Mouse (Mus musculus) liver, embryonic 13.5 days (tissue): ENCODE data around the gene C5ar1. TPM values are rescaled to one million over a fixed set of nuclear protein-coding genes. Genes with fewer than 3 reads are reported as not detected.
"Not testable (repeated sequence)": the region's sequence is repeated elsewhere in the genome, so short reads cannot be mapped to it uniquely, and the experiment has no call there.

Source experiments
- ATAC-seq: fragments of 200-750 bp; cut with Nextera tagmentation; 2 replicates; pipeline ENCODE4 v1.8.0; 2017; ENCODE audit warnings: low read depth, mild to moderate bottlenecking, moderate number of reproducible peaks, moderate library complexity
- DNase-seq: peaks from one replicate; pipeline ENCODE4 v3.0.0; 2022
- H3K27ac ChIP-seq: fragments of 300-500 bp; sonication (generic); 2 replicates; pipeline ENCODE4 v1.5.1; 2015; ENCODE audit warnings: moderate library complexity, mild to moderate bottlenecking, inconsistent platforms
- H3K27me3 ChIP-seq: fragments of 300-500 bp; sonication (generic); 2 replicates; pipeline ENCODE4 v1.6.1; 2015; ENCODE audit warnings: mild to moderate bottlenecking, inconsistent platforms
- H3K36me3 ChIP-seq: fragments of 300-500 bp; sonication (generic); 2 replicates; pipeline ENCODE4 v1.6.1; 2015; ENCODE audit warnings: mild to moderate bottlenecking, inconsistent platforms
- H3K4me1 ChIP-seq: fragments of 300-500 bp; sonication (generic); replicated peaks from 2 replicates; pipeline ENCODE4 v1.6.1; 2015; ENCODE audit warnings: inconsistent platforms
- H3K4me2 ChIP-seq: fragments of 300-500 bp; sonication (generic); 2 replicates; pipeline ENCODE4 v1.6.1; 2015; ENCODE audit warnings: inconsistent platforms, mild to moderate bottlenecking, moderate library complexity
- H3K4me3 ChIP-seq: fragments of 300-500 bp; sonication (generic); replicated peaks from 2 replicates; pipeline ENCODE4 v1.5.1; 2015; ENCODE audit warnings: mild to moderate bottlenecking, inconsistent platforms
- H3K9ac ChIP-seq: fragments of 300-500 bp; sonication (generic); 2 replicates; pipeline ENCODE4 v1.6.1; 2015; ENCODE audit warnings: mild to moderate bottlenecking, inconsistent platforms
- H3K9me3 ChIP-seq: fragments of 300-500 bp; sonication (generic); replicated peaks from 2 replicates; pipeline ENCODE4 v1.6.1; 2016; ENCODE audit warnings: inconsistent platforms
- WGBS: fragments of 180-500 bp; shearing (Covaris S2); methylation state at CpG from one replicate; pipeline ENCODE4 v1.1.7; 2015; ENCODE audit not compliant: insufficient replicate concordance; 5-methylcytosine and 5-hydroxymethylcytosine counted together
- polyA plus RNA-seq: library from polyadenylated mRNA; unstranded; fragments of >200 nt; fragmentation: Nextera tagmentation; extraction: Ambion mirVana; gene quantifications from 2 replicates; pipeline ENCODE4 v1.2.1, GENCODE M21; 2015

The C5ar1 gene
- polyA plus RNA-seq, 1 experiment from 2014 or later = 1.4 TPM

DNA sequence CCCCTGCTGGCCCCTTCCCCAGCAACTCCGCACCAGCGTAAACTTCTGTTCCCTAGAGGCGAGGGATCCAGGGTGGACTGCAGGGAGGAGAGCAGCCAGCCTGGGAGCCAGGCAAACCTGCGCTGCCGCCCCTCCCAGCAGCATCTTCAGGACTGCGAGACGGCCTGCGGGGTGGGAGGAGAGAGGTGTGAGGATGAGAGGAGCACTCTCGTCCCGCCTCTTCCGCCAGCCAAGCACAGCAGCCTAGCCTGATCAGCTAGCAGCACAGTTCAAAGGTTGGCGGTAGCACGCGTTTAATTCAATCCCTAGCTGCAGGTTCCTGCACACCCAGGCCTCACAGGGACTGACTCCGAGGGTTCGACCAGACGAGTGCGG, 14.4 kb upstream of the C5ar1 start:
- Histone ChIP-seq H3K27ac (peak overlapping the region; percentile 98), H3K36me3 (peaks cover 42% of the 10 kb centered on the region), H3K9ac (peak overlapping the region; percentile 93), H3K4me1 (peaks cover 70% of the 10 kb centered on the region), H3K4me3 (peak overlapping the region; percentile 84), H3K27me3 (no peaks in the 10 kb centered on the region), H3K4me2 (peak overlapping the region; percentile 100), H3K9me3 (no peaks in the 10 kb centered on the region)
- WGBS = under 1% methylated on average over 18 of the region's 18 CpGs
- peak; percentile 85 for ATAC-seq
- peak; percentile 82 for DNase-seq

DNA sequence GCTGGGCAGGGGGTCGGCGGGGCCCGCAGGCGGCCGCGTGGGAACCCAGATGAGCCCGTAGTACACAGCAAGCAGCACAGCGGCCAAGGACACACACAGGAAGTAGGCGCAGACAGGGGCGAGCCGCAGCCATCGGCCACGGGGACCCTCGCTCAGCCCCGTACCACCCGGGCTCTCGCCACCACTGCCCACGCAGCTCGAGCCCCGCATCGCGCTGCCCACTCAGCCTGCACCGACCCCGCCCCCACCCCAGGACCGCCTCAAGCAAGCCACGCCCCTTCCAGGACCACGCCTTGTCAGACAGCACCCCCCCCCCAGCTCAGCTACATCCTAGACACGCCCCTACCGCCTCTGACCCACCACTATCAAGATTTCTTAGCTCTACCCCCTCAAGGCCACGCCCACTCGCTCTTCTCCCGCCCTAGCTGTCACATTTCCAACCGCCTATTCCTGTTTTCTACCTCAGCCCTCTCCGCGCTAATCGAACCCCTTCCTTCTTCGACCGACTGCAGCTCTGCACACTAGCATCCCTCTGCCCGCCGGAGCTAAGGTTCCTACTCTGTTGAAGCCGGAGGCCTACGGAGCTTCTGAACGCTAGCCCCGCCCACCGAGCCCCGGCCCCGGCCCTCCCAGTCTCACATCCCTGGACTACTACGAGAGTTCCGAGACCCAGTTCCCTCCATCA, 13.9 kb upstream of the C5ar1 start, which contains the start of gene Inafm1:
Gene Inafm1 (minus strand): TSS at position 537 of the 685 bp plus-strand sequence.
- 2% methylated on average over 41 of the region's 49 CpGs for WGBS
- Histone ChIP-seq H3K27ac (peak within 1 kb of the TSS; percentile 98), H3K36me3 (peaks cover 37% of the 10 kb centered on the region), H3K4me3 (peak within 1 kb of the TSS; percentile 84), H3K9ac (peak within 1 kb of the TSS; percentile 93), H3K4me1 (peaks cover 70% of the 10 kb centered on the region), H3K27me3 (no peaks in the 10 kb centered on the region), H3K4me2 (peak within 1 kb of the TSS; percentile 100), H3K9me3 (no peaks in the 10 kb centered on the region)
- ATAC-seq = peak; percentile 69
- peak; percentile 86 for DNase-seq

DNA sequence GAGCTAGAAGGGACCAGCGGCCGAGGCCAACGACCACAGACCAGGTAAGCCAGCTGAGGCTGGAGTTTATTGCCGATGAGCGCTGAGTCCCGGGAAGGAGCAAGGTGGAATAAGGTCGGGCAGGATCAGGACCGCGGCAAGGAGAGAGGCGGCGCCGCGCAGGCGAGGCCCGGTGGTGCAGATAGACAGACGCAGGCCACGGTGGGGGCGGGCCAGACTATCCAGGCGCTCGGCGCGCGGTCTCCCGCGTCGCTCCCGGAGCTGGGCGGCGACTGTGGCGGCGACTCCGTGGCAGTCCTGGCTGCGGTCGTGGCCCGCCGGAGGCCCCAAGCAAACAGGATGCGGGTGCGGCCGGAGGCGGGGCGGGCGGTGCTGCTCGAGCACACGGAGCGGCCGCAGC, 13.3 kb upstream of the C5ar1 start:
- Histone ChIP-seq H3K27me3 (no peaks in the 10 kb centered on the region), H3K4me1 (peaks cover 70% of the 10 kb centered on the region), H3K9ac (peak overlapping the region; percentile 93), H3K4me3 (peak overlapping the region; percentile 84), H3K9me3 (no peaks in the 10 kb centered on the region), H3K4me2 (peak overlapping the region; percentile 100), H3K27ac (peak overlapping the region; percentile 98), H3K36me3 (peaks cover 31% of the 10 kb centered on the region)
- peak; percentile 87 for DNase-seq
- ATAC-seq = peak; percentile 79
- under 1% methylated on average over 46 of the region's 46 CpGs for WGBS

DNA sequence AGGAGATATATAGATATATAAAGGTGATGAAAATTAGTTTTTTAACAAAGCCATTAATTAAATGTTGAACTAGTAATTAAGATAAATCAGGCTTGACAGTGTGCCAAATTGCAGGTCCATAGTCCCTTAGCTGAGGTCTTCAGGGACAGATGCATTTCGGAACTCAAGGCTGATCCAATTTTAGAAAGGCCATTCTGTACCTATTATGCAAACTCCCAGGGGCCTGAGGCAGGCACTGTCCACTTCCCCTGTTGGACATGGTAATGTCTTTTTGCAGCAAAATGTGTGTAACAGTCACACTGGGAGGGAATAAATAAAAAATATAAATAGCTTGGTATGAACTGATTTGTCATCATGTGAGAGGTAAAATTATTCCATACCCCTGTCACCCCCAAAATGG, 11.8 kb upstream of the C5ar1 start:
- Histone ChIP-seq H3K27ac (no peak overlapping the region), H3K4me1 (peaks cover 58% of the 10 kb centered on the region), H3K27me3 (no peaks in the 10 kb centered on the region), H3K9ac (peak overlapping the region; percentile 93; the same call in 1 of the 2 replicates), H3K9me3 (no peaks in the 10 kb centered on the region), H3K36me3 (peaks cover 16% of the 10 kb centered on the region), H3K4me3 (no peak overlapping the region), H3K4me2 (no peak overlapping the region; the same call in 1 of the 2 replicates)
- no peak for ATAC-seq
- DNase-seq = no peak
- WGBS = 80% methylated on average over 1 of the region's 1 CpGs

DNA sequence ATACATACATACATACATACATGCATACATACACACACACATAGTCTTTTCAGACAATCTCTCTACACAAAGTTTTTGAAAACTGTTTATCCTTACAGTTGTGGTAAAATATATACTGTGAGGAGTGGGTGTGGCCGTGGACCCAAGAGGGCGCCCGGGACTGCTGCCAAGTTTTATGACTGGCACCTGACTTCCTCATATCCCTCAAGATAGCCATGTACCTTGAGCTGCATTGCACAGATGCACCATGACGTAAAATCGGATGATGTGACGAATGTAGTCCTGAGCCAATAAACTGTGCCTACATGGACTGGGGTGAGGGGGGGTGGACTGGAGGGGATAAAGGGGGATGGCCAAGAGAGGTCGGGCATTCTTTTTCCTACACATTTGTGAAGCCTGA, 7.3 kb upstream of the C5ar1 start:
- H3K36me3 ChIP-seq, H3K27me3 ChIP-seq, DNase-seq, H3K9ac ChIP-seq, ATAC-seq, H3K9me3 ChIP-seq, H3K4me2 ChIP-seq, H3K27ac ChIP-seq, H3K4me3 ChIP-seq: not testable (repeated sequence)
- peaks cover 17% of the 10 kb centered on the region for H3K4me1 ChIP-seq
- WGBS = 63% methylated on average over 7 of the region's 7 CpGs

DNA sequence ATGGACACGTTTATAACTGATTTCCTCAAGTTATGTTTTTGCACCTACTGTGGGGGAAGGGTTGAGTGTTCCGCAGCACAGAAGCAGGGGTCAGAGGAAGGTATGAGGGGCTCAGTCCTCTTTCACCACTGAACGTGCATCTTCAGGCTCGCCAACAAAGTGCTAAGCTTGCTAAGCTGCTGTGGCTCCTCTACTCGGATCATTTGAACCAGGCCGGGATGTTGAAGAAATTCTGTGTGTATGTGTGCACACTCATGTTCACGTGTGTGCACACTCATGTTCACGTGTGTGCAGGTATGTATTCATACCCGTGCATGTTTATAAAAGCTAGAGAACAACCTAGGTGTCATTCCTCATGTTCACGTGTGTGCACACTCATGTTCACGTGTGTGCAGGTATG, 6.5 kb upstream of the C5ar1 start:
- no peak overlapping the region for H3K4me2 ChIP-seq
- WGBS = 76% methylated on average over 11 of the region's 11 CpGs
- ATAC-seq = no peak

DNA sequence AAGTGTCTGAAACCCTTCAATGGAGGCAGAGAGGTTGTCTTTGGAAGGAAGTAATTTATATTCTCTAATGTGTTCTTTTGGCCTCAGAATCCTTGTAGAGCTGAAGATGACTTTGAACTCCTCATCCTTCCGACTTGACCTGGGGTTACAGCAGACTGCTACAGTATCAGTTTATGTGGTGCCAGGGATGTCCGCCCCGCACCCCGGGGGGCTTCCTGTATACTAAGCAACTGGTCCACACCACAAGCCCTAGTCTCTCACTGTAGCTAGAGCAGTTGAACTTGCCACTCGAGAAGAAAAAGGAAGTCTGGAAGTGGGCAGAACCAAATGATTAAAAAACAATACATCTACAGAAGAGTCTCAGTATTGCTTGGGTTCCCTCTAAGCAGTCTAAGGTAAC, 4.5 kb upstream of the C5ar1 start:
- ATAC-seq (no peak), DNase-seq (no peak)
- Histone ChIP-seq H3K4me1 (no peaks in the 10 kb centered on the region), H3K9me3 (no peaks in the 10 kb centered on the region), H3K9ac (no peak overlapping the region), H3K4me2 (no peak overlapping the region), H3K4me3 (no peak overlapping the region), H3K27me3 (no peaks in the 10 kb centered on the region), H3K36me3 (no peaks in the 10 kb centered on the region), H3K27ac (no peak overlapping the region)
- 44% methylated on average over 5 of the region's 5 CpGs for WGBS

More for the DNA sequence above, 6.5 kb upstream of the C5ar1 start:
- Histone ChIP-seq H3K9me3 (no peaks in the 10 kb centered on the region), H3K27ac (no peak overlapping the region), H3K36me3 (peaks cover 4% of the 10 kb centered on the region; the same call in 1 of the 2 replicates), H3K9ac (no peak overlapping the region), H3K4me3 (no peak overlapping the region), H3K4me1 (peaks cover 13% of the 10 kb centered on the region), H3K27me3 (no peaks in the 10 kb centered on the region)
- DNase-seq = no peak

DNA sequence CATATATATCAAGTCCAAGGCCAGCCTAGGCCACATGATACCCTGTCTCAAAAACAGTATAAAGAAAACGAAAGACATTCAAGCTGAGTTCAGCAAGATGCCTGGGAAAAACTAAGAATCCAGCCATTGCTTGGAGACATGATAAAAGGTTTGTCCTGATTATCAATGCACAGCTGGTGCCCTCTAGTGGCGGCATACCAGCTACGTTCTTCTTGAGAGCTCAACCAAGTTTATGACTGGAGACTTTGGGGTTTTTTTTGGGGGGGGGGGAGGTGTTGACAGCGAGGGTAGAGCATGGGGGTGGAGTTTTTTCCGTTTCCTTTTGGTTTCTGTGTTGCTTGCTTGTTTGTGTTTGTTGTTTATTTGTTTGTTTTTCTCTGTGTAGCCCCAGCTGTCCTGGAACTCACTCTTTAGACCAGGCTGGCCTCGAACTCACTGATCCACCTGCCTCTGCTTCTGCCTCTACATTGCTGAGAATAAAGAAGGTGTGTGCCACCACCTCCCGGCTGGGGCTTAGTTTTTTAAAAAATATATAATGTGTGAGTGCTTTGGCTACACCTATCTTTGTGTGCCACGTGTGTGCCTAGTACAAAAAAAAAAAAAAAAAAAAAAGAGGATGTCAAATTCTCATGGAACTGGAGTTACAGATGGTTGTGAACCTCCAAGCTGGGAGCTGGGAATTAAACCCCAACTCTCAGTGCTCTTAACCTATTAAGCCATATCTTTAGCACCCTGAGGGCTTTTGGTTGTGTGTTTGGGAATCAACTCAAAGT, 3.9 kb upstream of the C5ar1 start:
- ATAC-seq (no peak), DNase-seq (peak; percentile 58)
- H3K36me3 ChIP-seq = no peaks in the 10 kb centered on the region

DNA sequence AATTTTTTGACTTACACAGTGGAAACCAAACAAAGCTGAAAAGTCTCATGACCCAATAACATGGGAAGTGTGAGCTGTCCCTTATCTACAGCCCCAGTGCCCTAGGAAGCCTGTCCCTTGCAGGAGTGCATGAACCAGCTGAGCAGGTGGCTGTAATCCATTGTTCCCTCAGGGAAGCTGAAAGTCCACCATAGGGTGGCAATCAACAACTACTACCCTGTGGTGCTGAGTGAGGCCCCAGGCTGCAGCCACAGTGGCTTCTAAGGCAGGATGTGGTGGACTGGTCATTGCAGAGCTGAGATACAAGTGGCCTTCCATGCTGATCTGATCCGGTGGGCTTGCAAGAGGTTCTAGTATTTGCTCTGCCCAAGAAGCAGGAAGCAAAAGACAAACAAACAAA, 1.8 kb upstream of the C5ar1 start:
- H3K36me3 ChIP-seq = no peaks in the 10 kb centered on the region
- H3K9me3 ChIP-seq = no peaks in the 10 kb centered on the region
- no peak overlapping the region for H3K27ac ChIP-seq
- H3K4me3 ChIP-seq = no peak overlapping the region
- H3K4me1 ChIP-seq = no peaks in the 10 kb centered on the region
- 30% methylated on average over 1 of the region's 1 CpGs for WGBS
- no peak overlapping the region for H3K4me2 ChIP-seq
- DNase-seq = no peak
- H3K27me3 ChIP-seq = no peaks in the 10 kb centered on the region
- no peak overlapping the region for H3K9ac ChIP-seq
- no peak for ATAC-seq

More for the DNA sequence above, 3.9 kb upstream of the C5ar1 start:
- H3K4me1 ChIP-seq = no peaks in the 10 kb centered on the region
- no peak overlapping the region for H3K27ac ChIP-seq
- WGBS = 21% methylated on average over 8 of the region's 8 CpGs
- H3K4me3 ChIP-seq = no peak overlapping the region
- H3K4me2 ChIP-seq = no peak overlapping the region
- H3K9me3 ChIP-seq = no peaks in the 10 kb centered on the region
- H3K27me3 ChIP-seq = no peaks in the 10 kb centered on the region
- no peak overlapping the region for H3K9ac ChIP-seq

DNA sequence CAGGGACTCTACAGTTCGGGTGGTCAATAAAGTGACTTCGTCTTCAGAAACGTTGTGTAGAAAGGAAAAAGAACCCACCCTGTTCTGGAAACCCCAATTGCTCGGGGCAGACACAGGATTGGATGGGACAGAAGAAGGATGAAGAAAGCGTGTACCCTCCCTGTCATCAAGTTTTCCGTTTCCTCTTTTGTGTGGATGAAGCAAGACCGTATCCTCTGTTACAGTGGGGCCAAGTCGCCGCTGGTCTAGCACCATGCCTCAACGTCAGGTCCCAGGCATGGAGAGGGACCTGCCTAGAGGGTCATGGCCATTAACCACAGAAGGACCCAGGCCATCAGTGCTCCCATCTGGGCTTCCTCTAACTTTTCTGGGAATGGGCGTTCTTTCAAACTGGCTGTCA, 1.5 kb downstream of the C5ar1 start:
- ATAC-seq = no peak
- H3K27me3 ChIP-seq = no peaks in the 10 kb centered on the region

DNA sequence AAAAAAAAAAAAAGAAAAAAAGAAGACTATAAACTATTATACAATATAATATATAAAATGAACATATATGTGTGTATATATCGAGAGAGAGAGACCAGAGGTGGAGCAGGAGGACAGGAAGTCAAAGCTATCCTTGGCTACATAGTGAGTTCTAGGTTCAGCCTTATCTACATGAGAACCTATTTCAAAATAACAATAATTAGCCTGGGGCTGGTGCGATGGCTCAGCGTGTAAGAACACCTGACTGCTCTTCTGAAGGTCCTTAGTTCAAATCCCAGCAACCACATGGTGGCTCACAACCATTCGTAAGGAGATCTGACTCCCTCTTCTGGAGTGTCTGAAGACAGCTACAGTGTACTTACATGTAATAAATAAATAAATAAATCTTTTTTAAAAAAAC, 3.4 kb downstream of the C5ar1 start:
- not testable (repeated sequence) for H3K4me1 ChIP-seq, H3K9ac ChIP-seq, H3K27ac ChIP-seq, DNase-seq, ATAC-seq, H3K36me3 ChIP-seq, H3K4me2 ChIP-seq, H3K27me3 ChIP-seq, H3K9me3 ChIP-seq, H3K4me3 ChIP-seq
- WGBS = 74% methylated on average over 4 of the region's 4 CpGs

More for the DNA sequence above, 1.5 kb downstream of the C5ar1 start:
- H3K9ac ChIP-seq = no peak overlapping the region
- H3K4me2 ChIP-seq = no peak overlapping the region
- H3K36me3 ChIP-seq = no peaks in the 10 kb centered on the region
- H3K4me1 ChIP-seq = no peaks in the 10 kb centered on the region
- 48% methylated on average over 11 of the region's 11 CpGs for WGBS
- H3K27ac ChIP-seq = no peak overlapping the region
- H3K4me3 ChIP-seq = no peak overlapping the region
- H3K9me3 ChIP-seq = no peaks in the 10 kb centered on the region
- no peak for DNase-seq
